Mouse (Mus musculus): Measurements from ENCODE around the gene Wdr26. TPM values are rescaled to one million over a fixed set of nuclear protein-coding genes. Genes with fewer than 3 reads are reported as not detected.
A peak's percentile ranks its signal among the peaks of the same experiment; 100 is the strongest.

The Wdr26 gene
- polyA plus RNA-seq, 2 experiments: 50.2 to 58.7 TPM

- WGBS: 35% methylated on average over 5 of the region's 5 CpGs
- no peak for TF ChIP-seq POLR2A (IDR thresholded peaks at IDR 0.05; ENCODE audit: borderline replicate concordance, extremely low read depth, insufficient read depth, insufficient read length)
- peak overlapping the region; percentile 83; the same call in 1 of the 2 replicates for H3K27ac ChIP-seq (replicated peaks; ENCODE audit: low read depth, low read length)
These were observed 60.3 kb downstream of the Wdr26 start for GRCm38 (mm10) chr1:181151541-181151940.

DNA sequence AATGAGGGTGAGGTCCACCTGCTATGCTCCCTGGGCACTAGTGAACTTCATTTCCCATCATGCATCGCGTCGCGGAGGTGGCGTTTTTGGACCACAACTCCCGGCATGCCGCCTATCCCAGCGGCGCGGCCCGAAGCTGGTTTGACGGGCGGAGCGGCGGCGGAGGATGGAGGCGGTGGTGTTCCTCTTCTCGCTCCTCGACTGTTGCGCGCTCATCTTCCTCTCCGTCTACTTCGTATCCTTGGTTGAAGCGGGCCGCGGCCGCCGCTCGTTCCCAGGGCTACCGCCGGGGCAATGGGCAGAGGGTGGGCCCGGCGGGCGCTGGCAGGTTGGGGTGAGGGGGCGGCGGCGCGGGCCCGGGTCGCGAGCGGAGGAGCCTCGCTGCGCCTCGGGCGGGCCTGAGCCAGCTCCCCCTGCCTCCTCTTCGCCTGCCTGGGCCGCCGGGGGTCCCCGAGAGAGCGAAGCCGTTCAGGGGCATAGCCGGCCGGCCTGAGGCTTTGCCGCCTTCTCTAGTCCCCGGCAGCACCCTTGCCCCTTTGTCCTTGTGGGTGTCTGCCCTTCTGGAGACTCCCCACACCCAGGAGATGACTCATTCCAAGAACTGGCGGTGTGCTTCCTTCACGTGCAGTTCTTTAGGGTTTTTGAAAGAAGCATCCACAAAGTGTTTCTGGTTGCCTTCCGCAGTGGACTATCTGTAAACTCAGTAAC lies 60.8 kb downstream of the Wdr26 start:
- Histone ChIP-seq H3K36me3 (ENCODE audit: control insufficient read depth, insufficient read depth, low read length) (peaks cover 16% of the 10 kb centered on the region), H3K4me2 (replicated peaks; ENCODE audit: low read depth, low read length, severe bottlenecking) (peak overlapping the region; percentile 68), H3K27me3 (ENCODE audit: control insufficient read depth, insufficient read depth, low read length) (no peaks in the 10 kb centered on the region), H3K9me3 (ENCODE audit: control insufficient read depth, low read length) (no peaks in the 10 kb centered on the region), H3K27ac (replicated peaks; ENCODE audit: low read depth, low read length) (peak overlapping the region; percentile 83), H3K9ac (ENCODE audit: low read depth, low read length, severe bottlenecking) (peak overlapping the region; percentile 84), H3K4me3 (replicated peaks; ENCODE audit: low read length) (peak overlapping the region; percentile 90), H3K4me1 (ENCODE audit: control insufficient read depth, insufficient read depth, low read length) (peaks cover 7% of the 10 kb centered on the region; the same call in 1 of the 2 replicates)
- peak; percentile 90 for ATAC-seq (ENCODE audit: low FRiP score, low read depth)
- TF ChIP-seq POLR2A (IDR thresholded peaks at IDR 0.05; ENCODE audit: borderline replicate concordance, extremely low read depth, insufficient read depth, insufficient read length): peak; percentile 82; the same call in 1 of the 2 replicates
- peak; percentile 93 for DNase-seq (ENCODE audit: low spot score)
- WGBS: under 1% methylated on average over 38 of the region's 59 CpGs

More at GRCm38 (mm10) chr1:181151541-181151940, 60.3 kb downstream of the Wdr26 start:
- peak overlapping the region; percentile 68 for H3K4me2 ChIP-seq (replicated peaks; ENCODE audit: low read depth, low read length, severe bottlenecking)
- no peaks in the 10 kb centered on the region for H3K9me3 ChIP-seq (ENCODE audit: control insufficient read depth, low read length)
- no peak for ATAC-seq (ENCODE audit: low FRiP score, low read depth)
- DNase-seq (ENCODE audit: low spot score): no peak
- H3K4me3 ChIP-seq (replicated peaks; ENCODE audit: low read length): peak overlapping the region; percentile 90
- H3K36me3 ChIP-seq (ENCODE audit: control insufficient read depth, insufficient read depth, low read length): peaks cover 16% of the 10 kb centered on the region
- H3K27me3 ChIP-seq (ENCODE audit: control insufficient read depth, insufficient read depth, low read length): no peaks in the 10 kb centered on the region
- peak overlapping the region; percentile 84 for H3K9ac ChIP-seq (ENCODE audit: low read depth, low read length, severe bottlenecking)
- peaks cover 7% of the 10 kb centered on the region; the same call in 1 of the 2 replicates for H3K4me1 ChIP-seq (ENCODE audit: control insufficient read depth, insufficient read depth, low read length)

DNA sequence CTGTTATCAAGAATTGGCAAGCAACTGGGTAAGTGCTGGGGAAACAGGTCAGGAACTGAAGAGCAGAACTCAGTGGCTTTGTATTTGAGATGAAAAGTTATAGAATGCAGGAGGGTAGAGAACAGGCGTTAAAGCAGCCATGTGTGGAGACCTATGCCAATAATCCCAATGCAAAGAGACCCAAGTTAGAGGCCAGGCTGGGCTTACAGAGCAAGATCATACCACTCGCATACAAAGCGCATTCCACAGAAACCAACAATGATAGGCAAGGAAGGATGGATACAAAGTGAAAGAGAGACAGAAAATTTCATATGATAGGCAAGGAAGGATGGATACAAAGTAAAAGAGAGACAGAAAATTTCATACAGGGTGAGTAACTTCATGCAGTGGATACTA lies 61.4 kb downstream of the Wdr26 start:
- Histone ChIP-seq H3K27me3 (ENCODE audit: control insufficient read depth, insufficient read depth, low read length) (no peaks in the 10 kb centered on the region), H3K4me3 (replicated peaks; ENCODE audit: low read length) (peak overlapping the region; percentile 90), H3K27ac (replicated peaks; ENCODE audit: low read depth, low read length) (no peak overlapping the region), H3K9ac (ENCODE audit: low read depth, low read length, severe bottlenecking) (no peak overlapping the region), H3K9me3 (ENCODE audit: control insufficient read depth, low read length) (no peaks in the 10 kb centered on the region), H3K4me1 (ENCODE audit: control insufficient read depth, insufficient read depth, low read length) (peaks cover 8% of the 10 kb centered on the region; the same call in 1 of the 2 replicates), H3K4me2 (replicated peaks; ENCODE audit: low read depth, low read length, severe bottlenecking) (no peak overlapping the region), H3K36me3 (ENCODE audit: control insufficient read depth, insufficient read depth, low read length) (peaks cover 12% of the 10 kb centered on the region)
- DNase-seq (ENCODE audit: low spot score): no peak
- peak; percentile 9; the same call in 1 of the 2 replicates for ATAC-seq (ENCODE audit: low FRiP score, low read depth)
- TF ChIP-seq POLR2A (IDR thresholded peaks at IDR 0.05; ENCODE audit: borderline replicate concordance, extremely low read depth, insufficient read depth, insufficient read length): no peak
- 70% methylated on average over 3 of the region's 3 CpGs for WGBS

DNA sequence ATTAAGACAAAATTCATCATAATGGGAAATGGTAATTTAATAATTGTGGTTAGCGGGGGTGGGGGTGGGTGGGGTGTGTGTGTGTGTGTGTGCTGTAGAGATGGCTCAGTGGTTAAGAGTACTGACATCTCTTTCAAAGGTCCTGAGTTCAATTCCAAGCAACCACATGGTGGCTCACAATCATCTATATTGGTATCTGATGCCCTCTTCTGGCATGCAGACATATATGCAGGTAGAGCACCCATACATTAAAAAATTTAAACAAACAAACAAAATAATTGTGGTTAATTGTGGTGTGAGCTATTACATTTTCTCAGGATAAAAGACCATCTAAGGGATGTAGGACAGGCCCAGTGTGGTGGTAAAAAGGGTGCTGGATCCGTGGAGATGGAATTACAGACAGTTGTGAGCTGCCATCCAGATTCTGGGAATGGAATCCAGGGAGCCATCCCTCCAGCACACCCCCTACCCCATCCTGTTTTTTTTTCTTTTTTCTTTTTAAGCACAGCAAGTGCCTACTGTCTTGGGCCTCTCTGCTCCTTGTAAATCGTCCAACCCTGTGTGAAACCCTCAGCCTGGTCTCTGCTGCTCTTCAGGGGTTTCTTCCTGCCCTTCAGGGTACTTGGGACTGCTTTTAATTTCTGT lies 62.3 kb downstream of the Wdr26 start:
- Histone ChIP-seq H3K4me2 (replicated peaks; ENCODE audit: low read depth, low read length, severe bottlenecking) (no peak overlapping the region), H3K27me3 (ENCODE audit: control insufficient read depth, insufficient read depth, low read length) (no peaks in the 10 kb centered on the region), H3K4me1 (ENCODE audit: control insufficient read depth, insufficient read depth, low read length) (peaks cover 14% of the 10 kb centered on the region), H3K9ac (ENCODE audit: low read depth, low read length, severe bottlenecking) (no peak overlapping the region), H3K9me3 (ENCODE audit: control insufficient read depth, low read length) (no peaks in the 10 kb centered on the region), H3K4me3 (replicated peaks; ENCODE audit: low read length) (no peak overlapping the region), H3K36me3 (ENCODE audit: control insufficient read depth, insufficient read depth, low read length) (peaks cover 3% of the 10 kb centered on the region; the same call in 1 of the 2 replicates), H3K27ac (replicated peaks; ENCODE audit: low read depth, low read length) (no peak overlapping the region)
- TF ChIP-seq POLR2A (IDR thresholded peaks at IDR 0.05; ENCODE audit: borderline replicate concordance, extremely low read depth, insufficient read depth, insufficient read length): no peak
- DNase-seq (ENCODE audit: low spot score): no peak
- 72% methylated on average over 3 of the region's 3 CpGs for WGBS
- ATAC-seq (ENCODE audit: low FRiP score, low read depth): no peak

DNA sequence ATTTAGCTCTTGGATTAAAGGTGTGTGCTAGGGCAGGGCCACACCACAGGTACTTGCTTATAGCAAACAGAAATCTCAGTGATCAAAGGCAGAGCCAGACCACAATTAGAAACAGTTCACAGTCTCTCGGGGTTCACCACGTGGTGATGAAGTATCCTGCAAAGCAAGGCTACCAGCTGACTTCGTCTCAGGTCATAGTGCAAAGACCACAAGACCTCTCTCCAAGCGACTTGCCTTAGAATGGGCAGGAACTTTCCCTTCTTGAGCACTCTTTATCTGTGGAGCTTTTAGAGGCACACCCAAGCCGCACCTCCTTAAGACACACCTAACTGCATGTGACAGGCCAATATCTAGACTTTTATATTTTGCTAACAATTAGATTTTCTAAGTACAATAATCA lies 63.3 kb downstream of the Wdr26 start:
- Histone ChIP-seq H3K27ac (replicated peaks; ENCODE audit: low read depth, low read length) (no peak overlapping the region), H3K4me3 (replicated peaks; ENCODE audit: low read length) (no peak overlapping the region), H3K9ac (ENCODE audit: low read depth, low read length, severe bottlenecking) (no peak overlapping the region), H3K27me3 (ENCODE audit: control insufficient read depth, insufficient read depth, low read length) (no peaks in the 10 kb centered on the region), H3K4me2 (replicated peaks; ENCODE audit: low read depth, low read length, severe bottlenecking) (no peak overlapping the region), H3K9me3 (ENCODE audit: control insufficient read depth, low read length) (no peaks in the 10 kb centered on the region), H3K36me3 (ENCODE audit: control insufficient read depth, insufficient read depth, low read length) (no peaks in the 10 kb centered on the region), H3K4me1 (ENCODE audit: control insufficient read depth, insufficient read depth, low read length) (peaks cover 14% of the 10 kb centered on the region)
- ATAC-seq (ENCODE audit: low FRiP score, low read depth) (no peak), DNase-seq (ENCODE audit: low spot score) (no peak)
- 56% methylated on average over 5 of the region's 5 CpGs for WGBS
- TF ChIP-seq POLR2A (IDR thresholded peaks at IDR 0.05; ENCODE audit: borderline replicate concordance, extremely low read depth, insufficient read depth, insufficient read length): no peak
